Mouse (Mus musculus) heart, embryonic 16.5 days (tissue): ENCODE results near the gene Rpl31. TPM values are rescaled to one million over a fixed set of nuclear protein-coding genes. Genes with fewer than 3 reads are reported as not detected.

Source experiments
- ATAC-seq: fragments of 200-750 bp; cut with Nextera tagmentation; replicated peaks from 2 replicates; pipeline ENCODE4 v1.8.0; 2017; ENCODE audit warnings: moderate number of reproducible peaks; ENCODE audit not compliant: insufficient read depth, low FRiP score; ENCODE audit errors: extremely low read depth
- H3K27ac ChIP-seq: fragments of 300-500 bp; sonication (generic); 2 replicates; pipeline ENCODE4 v1.5.1; 2014; ENCODE audit warnings: mild to moderate bottlenecking, low read length, control low read depth, moderate library complexity
- H3K27me3 ChIP-seq: fragments of 300-500 bp; sonication (generic); 2 replicates; pipeline ENCODE4 v1.6.1; 2014; ENCODE audit warnings: low read length, mixed read lengths; ENCODE audit not compliant: control insufficient read depth, insufficient read depth
- H3K36me3 ChIP-seq: fragments of 300-500 bp; sonication (generic); 2 replicates; pipeline ENCODE4 v1.6.1; 2014; ENCODE audit not compliant: control insufficient read depth, insufficient read depth
- H3K4me1 ChIP-seq: fragments of 300-500 bp; sonication (generic); 2 replicates; pipeline ENCODE4 v1.6.1; 2014; ENCODE audit warnings: low read length, mixed read lengths; ENCODE audit not compliant: control insufficient read depth, insufficient read depth
- H3K4me2 ChIP-seq: fragments of 300-500 bp; sonication (generic); 2 replicates; pipeline ENCODE4 v1.6.1; 2014; ENCODE audit warnings: low read depth, mild to moderate bottlenecking, control low read depth, low read length
- H3K4me3 ChIP-seq: fragments of 300-500 bp; sonication (generic); 2 replicates; pipeline ENCODE4 v1.5.1; 2014; ENCODE audit warnings: mild to moderate bottlenecking, control low read depth, low read length
- H3K9ac ChIP-seq: fragments of 300-500 bp; sonication (generic); 2 replicates; pipeline ENCODE4 v1.6.1; 2014; ENCODE audit warnings: low read length, control low read depth
- H3K9me3 ChIP-seq: fragments of 300-500 bp; sonication (generic); replicated peaks from 2 replicates; pipeline ENCODE4 v1.6.1; 2016; ENCODE audit warnings: low read length; ENCODE audit not compliant: control insufficient read depth
- WGBS: fragments of 180-500 bp; shearing (Covaris S2); extraction: QIAGEN DNeasy Blood & Tissue Kit; methylation state at CpG from one replicate; pipeline ENCODE4 v1.1.7; 2014; 5-methylcytosine and 5-hydroxymethylcytosine counted together
- polyA plus RNA-seq: library from polyadenylated mRNA; unstranded; fragments of >200 nt; fragmentation: Nextera tagmentation; extraction: Ambion mirVana; gene quantifications from 2 replicates; pipeline ENCODE4 v1.2.1, GENCODE M21; 2015

Rpl31 gene
- polyA plus RNA-seq: 254 and 278 TPM in 2 replicates

- peaks cover 9% of the 10 kb centered on the region for H3K4me1 ChIP-seq
- under 1% methylated on average over 62 of the region's 62 CpGs for WGBS
- peak within 1 kb of the TSS; percentile 99 for H3K9ac ChIP-seq
- peak; percentile 100 for ATAC-seq
- H3K4me2 ChIP-seq: peak within 1 kb of the TSS; percentile 72
- peak within 1 kb of the TSS; percentile 97 for H3K4me3 ChIP-seq
- peak within 1 kb of the TSS; percentile 85 for H3K27ac ChIP-seq
- H3K36me3 ChIP-seq: peaks cover 32% of the 10 kb centered on the region
- H3K9me3 ChIP-seq: no peaks in the 10 kb centered on the region
- no peaks in the 10 kb centered on the region for H3K27me3 ChIP-seq
Observed at GRCm38 (mm10) chr1:39367601-39368266, at the start of gene Rpl31. Gene Rpl31, plus strand, starts transcription at chr1:39367842.

GRCm38 (mm10) chr1:39317935-39318334 is 49.7 kb upstream of the Rpl31 start:
- 65% methylated on average over 2 of the region's 2 CpGs for WGBS
- Histone ChIP-seq H3K27me3 (no peaks in the 10 kb centered on the region), H3K27ac (peak overlapping the region; percentile 14), H3K9ac (no peak overlapping the region), H3K36me3 (no peaks in the 10 kb centered on the region), H3K4me1 (peaks cover 19% of the 10 kb centered on the region), H3K9me3 (no peaks in the 10 kb centered on the region), H3K4me3 (no peak overlapping the region), H3K4me2 (no peak overlapping the region)
- 0 out of 2 replicates have a peak, but pooled peaks have one; percentile 18 for ATAC-seq

- Histone ChIP-seq H3K36me3 (no peaks in the 10 kb centered on the region), H3K27ac (no peak overlapping the region), H3K4me2 (no peak overlapping the region), H3K9me3 (no peaks in the 10 kb centered on the region), H3K4me3 (no peak overlapping the region), H3K9ac (no peak overlapping the region), H3K4me1 (peaks cover 19% of the 10 kb centered on the region), H3K27me3 (no peaks in the 10 kb centered on the region)
- 48% methylated on average over 7 of the region's 7 CpGs for WGBS
- no peak for ATAC-seq
Observed at GRCm38 (mm10) chr1:39318870-39319269, 48.8 kb upstream of the Rpl31 start.

- Histone ChIP-seq H3K27ac (no peak overlapping the region), H3K9ac (no peak overlapping the region), H3K27me3 (no peaks in the 10 kb centered on the region), H3K36me3 (no peaks in the 10 kb centered on the region), H3K4me1 (peaks cover 24% of the 10 kb centered on the region), H3K4me2 (no peak overlapping the region), H3K9me3 (no peaks in the 10 kb centered on the region), H3K4me3 (no peak overlapping the region)
- ATAC-seq: no peak
- WGBS: 73% methylated on average over 6 of the region's 6 CpGs
Observed at GRCm38 (mm10) chr1:39321954-39322353, 45.7 kb upstream of the Rpl31 start.

GRCm38 (mm10) chr1:39325228-39325627 is 42.4 kb upstream of the Rpl31 start:
- no peak overlapping the region for H3K9ac ChIP-seq
- no peak for ATAC-seq
- no peak overlapping the region for H3K4me2 ChIP-seq
- no peaks in the 10 kb centered on the region for H3K36me3 ChIP-seq
- no peak overlapping the region for H3K4me3 ChIP-seq
- WGBS: 80% methylated on average over 6 of the region's 6 CpGs
- no peaks in the 10 kb centered on the region for H3K27me3 ChIP-seq
- H3K9me3 ChIP-seq: no peaks in the 10 kb centered on the region
- no peak overlapping the region for H3K27ac ChIP-seq
- H3K4me1 ChIP-seq: peaks cover 19% of the 10 kb centered on the region

- Histone ChIP-seq H3K4me2 (no peak overlapping the region), H3K9me3 (no peaks in the 10 kb centered on the region), H3K9ac (no peak overlapping the region), H3K27ac (peak overlapping the region; percentile 43), H3K4me1 (peaks cover 34% of the 10 kb centered on the region), H3K27me3 (no peaks in the 10 kb centered on the region), H3K4me3 (no peak overlapping the region), H3K36me3 (no peaks in the 10 kb centered on the region)
- no peak for ATAC-seq
- WGBS: 55% methylated on average over 7 of the region's 7 CpGs
Observed at GRCm38 (mm10) chr1:39327546-39327945, 40.1 kb upstream of the Rpl31 start.

GRCm38 (mm10) chr1:39330857-39331594 is 36.6 kb upstream of the Rpl31 start:
- peak overlapping the region; percentile 92 for H3K27ac ChIP-seq
- H3K4me3 ChIP-seq: no peak overlapping the region
- peaks cover 39% of the 10 kb centered on the region for H3K4me1 ChIP-seq
- 0 out of 2 replicates have a peak overlapping the region, but pooled peaks have one; percentile 25 for H3K9ac ChIP-seq
- no peaks in the 10 kb centered on the region for H3K36me3 ChIP-seq
- H3K9me3 ChIP-seq: no peaks in the 10 kb centered on the region
- no peaks in the 10 kb centered on the region for H3K27me3 ChIP-seq
- peak overlapping the region; percentile 24; the same call in 1 of the 2 replicates for H3K4me2 ChIP-seq
- 57% methylated on average over 7 of the region's 7 CpGs for whole genome bisulfite sequencing
- peak; percentile 78 for ATAC-seq

- Histone ChIP-seq H3K27me3 (no peaks in the 10 kb centered on the region), H3K27ac (no peak overlapping the region), H3K9ac (no peak overlapping the region), H3K9me3 (no peaks in the 10 kb centered on the region), H3K4me2 (no peak overlapping the region), H3K4me3 (no peak overlapping the region), H3K36me3 (no peaks in the 10 kb centered on the region), H3K4me1 (peaks cover 37% of the 10 kb centered on the region)
- WGBS: 73% methylated on average over 4 of the region's 4 CpGs
- ATAC-seq: no peak
Observed at GRCm38 (mm10) chr1:39332456-39332855, 35.2 kb upstream of the Rpl31 start.
